ENCODE assay signal across 9 mouse cellular contexts in genomic region chr15:85678351-85678895, GRCm38 (mm10). TPM values are rescaled to one million over a fixed set of nuclear protein-coding genes. Genes with fewer than 3 reads are reported as not detected.
DNase-seq lines count a peak whose midpoint lies in the region; ATAC-seq and TF ChIP-seq lines count a peak whose summit lies in the region.
"Had no signal": no experiment of that assay in that cellular context is flagged by ENCODE, and none has a peak within 500 bp of the region (broad histone marks: within the 10 kb centered on the region; RNA-seq: fewer than 3 reads in every experiment).

No protein-coding gene starts in this region.

- H3K4me1 ChIP-seq in lung, embryonic 16.5 days (replicated peaks; ENCODE audit: control insufficient read depth, insufficient read depth, low read length): peaks cover 61% of the 10 kb centered on the region
- peaks cover 85% of the 10 kb centered on the region for H3K4me1 ChIP-seq in forebrain, embryonic 16.5 days (replicated peaks; ENCODE audit: control insufficient read depth, insufficient read depth, low read length)
- H3K4me1 ChIP-seq in small intestine, adult 2 months (ENCODE audit: control insufficient read depth, insufficient read depth, insufficient read length, low read length): peaks cover 36% of the 10 kb centered on the region
- no peaks in the 10 kb centered on the region for H3K4me1 ChIP-seq in liver, embryonic 11.5 days (replicated peaks; ENCODE audit: control insufficient read depth, insufficient read depth, low read length)

- no peak for ATAC-seq in lung, embryonic 16.5 days (ENCODE audit: low read depth)
- 0 out of 2 replicates have a peak, but pooled peaks have one; percentile 15 for ATAC-seq in forebrain, embryonic 16.5 days
- no peak for ATAC-seq in liver, embryonic 11.5 days (replicated peaks; ENCODE audit: low FRiP score)

- H3K27me3 ChIP-seq in lung, embryonic 16.5 days (ENCODE audit: control insufficient read depth, insufficient read depth, low read depth, low read length): no peaks in the 10 kb centered on the region
- no peaks in the 10 kb centered on the region for H3K27me3 ChIP-seq in forebrain, embryonic 16.5 days (replicated peaks; ENCODE audit: control insufficient read depth, insufficient read depth, low read length)
- no peaks in the 10 kb centered on the region for H3K27me3 ChIP-seq in small intestine, adult 2 months (ENCODE audit: control insufficient read depth, insufficient read depth, low read length)
- H3K27me3 ChIP-seq in liver, embryonic 11.5 days (replicated peaks; ENCODE audit: control insufficient read depth, insufficient read depth, low read length): peaks cover 48% of the 10 kb centered on the region

- H3K4me2 ChIP-seq in lung, embryonic 16.5 days (ENCODE audit: low read depth, low read length): no peak overlapping the region
- peak overlapping the region; percentile 98 for H3K4me2 ChIP-seq in forebrain, embryonic 16.5 days (ENCODE audit: low read length)
- no peak overlapping the region for H3K4me2 ChIP-seq in liver, embryonic 11.5 days
- H3K4me2 ChIP-seq: midbrain, embryonic 12.5 days had no signal

- no peak overlapping the region for H3K4me3 ChIP-seq in lung, embryonic 16.5 days (ENCODE audit: low read length)
- peak overlapping the region; percentile 50 for H3K4me3 ChIP-seq in forebrain, embryonic 16.5 days (replicated peaks; ENCODE audit: low read length)
- peak overlapping the region; percentile 43 for H3K4me3 ChIP-seq in small intestine, adult 2 months (ENCODE audit: low read depth, low read length)
- H3K4me3 ChIP-seq in liver, embryonic 11.5 days (ENCODE audit: low read depth, low read length): no peak overlapping the region
- H3K4me3 ChIP-seq: midbrain, embryonic 12.5 days had no signal

- no peak overlapping the region for H3K9ac ChIP-seq in lung, embryonic 16.5 days (ENCODE audit: low read length)
- H3K9ac ChIP-seq in forebrain, embryonic 16.5 days (replicated peaks; ENCODE audit: low read depth, low read length): peak overlapping the region; percentile 73
- no peak overlapping the region for H3K9ac ChIP-seq in liver, embryonic 11.5 days (ENCODE audit: low read depth, low read length)
- H3K9ac ChIP-seq: midbrain, embryonic 12.5 days had no signal

- TF ChIP-seq CTCF in small intestine, adult 2 months (IDR thresholded peaks at IDR 0.05; ENCODE audit: extremely low read depth, insufficient read length, insufficient replicate concordance, low read depth, low read length): no peak

- WGBS in lung, embryonic 16.5 days: 81% methylated on average over 15 of the region's 15 CpGs
- 60% methylated on average over 15 of the region's 15 CpGs for WGBS in forebrain, embryonic 16.5 days
- 72% methylated on average over 15 of the region's 15 CpGs for WGBS in small intestine, adult 2 months
- WGBS in liver, embryonic 11.5 days: 81% methylated on average over 15 of the region's 15 CpGs

- peaks cover 11% of the 10 kb centered on the region for H3K36me3 ChIP-seq in lung, embryonic 16.5 days (ENCODE audit: control insufficient read depth, insufficient read depth, low read length)
- H3K36me3 ChIP-seq in forebrain, embryonic 16.5 days (ENCODE audit: control insufficient read depth, insufficient read depth): no peaks in the 10 kb centered on the region
- H3K36me3 ChIP-seq in small intestine, adult 2 months (ENCODE audit: control insufficient read depth, insufficient read depth, low read length): peaks cover 32% of the 10 kb centered on the region
- no peaks in the 10 kb centered on the region for H3K36me3 ChIP-seq in liver, embryonic 11.5 days (ENCODE audit: control insufficient read depth, insufficient read depth, low read length)
- H3K36me3 ChIP-seq: midbrain, embryonic 12.5 days had no signal

- DNase-seq in gastrocnemius, postnatal 14 days: peak; percentile 8
- DNase-seq in gastrocnemius, postnatal 4 days (ENCODE audit: low spot score in 2 of 2): no peak
- DNase-seq in lung, adult 18-20 months: no peak
- no peak for DNase-seq in left cerebral cortex, postnatal 4 days
- no peak for DNase-seq in liver, embryonic 11.5 days (ENCODE audit: low spot score)

- TF ChIP-seq POLR2A in small intestine, adult 2 months (IDR thresholded peaks at IDR 0.05; ENCODE audit: low read depth, low read length): no peak

- intact Hi-C loops in gastrocnemius, postnatal 14 days (cut with DNase I; ENCODE audit: low total_unique reads): no loop called here
- intact Hi-C loops in left cerebral cortex, postnatal 4 days (cut with DNase I): no loop called here

- H3K27ac ChIP-seq in lung, embryonic 16.5 days (ENCODE audit: low read length): peak overlapping the region; percentile 10; the same call in 1 of the 2 replicates
- H3K27ac ChIP-seq in forebrain, embryonic 16.5 days (ENCODE audit: low read length): peak overlapping the region; percentile 97
- H3K27ac ChIP-seq in small intestine, adult 2 months (ENCODE audit: insufficient read depth, low read depth, low read length): peak overlapping the region; percentile 58
- H3K27ac ChIP-seq in liver, embryonic 11.5 days (ENCODE audit: low read depth, low read length): no peak overlapping the region
- H3K27ac ChIP-seq: midbrain, embryonic 12.5 days had no signal

- no peaks in the 10 kb centered on the region for H3K9me3 ChIP-seq in lung, embryonic 16.5 days (ENCODE audit: control insufficient read depth, low read length)
- H3K9me3 ChIP-seq in forebrain, embryonic 16.5 days (ENCODE audit: control insufficient read depth, low read length): no peaks in the 10 kb centered on the region
- no peaks in the 10 kb centered on the region for H3K9me3 ChIP-seq in liver, embryonic 11.5 days (ENCODE audit: control insufficient read depth, low read length)
- H3K9me3 ChIP-seq: midbrain, embryonic 12.5 days had no signal

RNA-seq across cellular contexts. Expression of gene Ppara, which starts 56.4 kb away (rescaled TPM):
- total RNA-seq in gastrocnemius, postnatal 14 days (2021): 10 to 100 TPM in 1 of 2 experiments, 1 to 10 TPM in 1; 6.3 to 16.3 TPM
- total RNA-seq in gastrocnemius, postnatal 4 days (2021): 1 to 10 TPM; 6.9 to 9.3 TPM
- 5.2 and 5.9 TPM in 2 replicates for polyA plus RNA-seq in lung, embryonic 16.5 days (2015; fragmentation: Nextera tagmentation; extraction: Ambion mirVana)
- 0.90 and 1.6 TPM in 2 replicates for polyA plus RNA-seq in forebrain, embryonic 16.5 days (2015; fragmentation: Nextera tagmentation; extraction: Ambion mirVana)
- 3.7 and 7.2 TPM in 2 replicates for polyA plus RNA-seq in small intestine, adult 2 months (2012; rRNA removed)
- 1 to 10 TPM; 1.0 to 1.8 TPM for total RNA-seq in left cerebral cortex, postnatal 4 days (2021)
- polyA plus RNA-seq in liver, embryonic 11.5 days (2014; fragmentation: Nextera tagmentation; extraction: Ambion mirVana): 2.5 and 3.4 TPM in 2 replicates

Comparison
In these comparisons a context has a peak if more than half of its experiments do, and no peak if none do; other contexts are left out.
1. H3K4me3 ChIP-seq: peak in forebrain, embryonic 16.5 days (single experiment) and small intestine, adult 2 months (single experiment); none in lung, embryonic 16.5 days (single experiment) and liver, embryonic 11.5 days (single experiment).